Mouse (Mus musculus) frontal cortex, postnatal 25 days (tissue): Measurements from ENCODE around the gene Icos.

Source experiments
- DNase-seq, 2 experiments: peaks; one replicate each; pipeline ENCODE4 v3.0.0; 2022; ENCODE audit warnings: low spot score in 2 of 2

Gene Icos

GRCm38 (mm10) chr1:60962095-60962494 lies 15.6 kb upstream of the Icos start:
- no peak for DNase-seq

GRCm38 (mm10) chr1:60967521-60967920 lies 10.2 kb upstream of the Icos start:
- no peak for DNase-seq

GRCm38 (mm10) chr1:60970846-60971245 lies 6.9 kb upstream of the Icos start:
- DNase-seq = no peak

- no peak for DNase-seq
Observed at GRCm38 (mm10) chr1:60974221-60974620, 3.5 kb upstream of the Icos start.

GRCm38 (mm10) chr1:60975646-60976294 lies 2.0 kb upstream of the Icos start:
- no peak for DNase-seq

DNA sequence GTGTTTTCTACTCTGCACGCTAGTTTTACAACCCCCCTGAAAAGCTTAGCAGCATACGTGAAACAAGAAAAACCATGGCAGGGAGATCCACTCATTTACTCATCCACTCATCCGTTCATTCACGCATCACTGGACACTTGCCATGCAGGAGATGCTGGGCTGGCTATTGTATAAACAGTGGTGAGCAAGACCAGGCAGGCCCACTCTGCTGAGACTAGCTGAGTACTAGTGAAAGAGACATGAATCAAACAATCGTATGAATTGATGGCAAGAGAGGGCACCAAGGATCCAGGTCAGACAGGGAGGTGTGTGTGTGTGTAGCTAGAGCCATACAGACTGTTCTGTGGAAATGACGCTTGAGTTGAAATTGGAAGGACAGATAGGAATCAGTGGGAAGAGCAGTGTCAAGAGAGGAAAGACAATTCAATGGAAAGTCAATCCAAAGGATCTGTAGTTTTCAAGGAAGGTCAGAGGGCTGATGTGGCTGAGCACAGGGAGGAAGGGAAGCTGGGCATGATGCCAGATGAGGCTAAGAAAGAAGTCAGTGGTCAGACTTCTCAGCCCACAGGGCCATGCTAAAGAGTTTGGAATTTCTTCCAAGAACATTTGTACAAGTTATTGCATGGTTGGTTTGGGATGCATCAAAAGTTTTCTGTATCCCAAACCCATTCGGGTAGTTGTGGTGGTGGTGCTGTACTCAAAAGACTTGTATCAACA lies 1.6 kb downstream of the Icos start:
- no peak for DNase-seq

GRCm38 (mm10) chr1:60979843-60980235 lies 2.1 kb downstream of the Icos start:
- DNase-seq = no peak

DNA sequence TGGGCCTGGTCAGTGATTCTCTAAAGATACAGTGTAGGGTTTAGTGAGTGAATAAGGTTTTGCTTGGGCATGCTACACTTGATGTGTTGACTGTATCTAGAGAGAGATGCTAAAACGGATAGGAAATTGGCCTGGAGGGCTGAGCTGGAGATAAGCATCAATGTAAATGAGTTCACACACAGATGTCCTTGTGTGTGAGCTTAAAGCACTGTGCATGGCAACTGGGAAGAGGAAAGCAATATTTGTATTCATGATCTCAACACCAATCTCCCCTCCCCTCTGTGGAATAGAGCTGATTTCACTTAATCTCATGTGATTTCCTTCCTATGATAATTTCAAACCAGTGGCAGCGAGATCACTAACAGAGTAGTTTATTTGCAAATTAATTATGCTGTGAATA lies 7.3 kb downstream of the Icos start:
- no peak for DNase-seq

DNA sequence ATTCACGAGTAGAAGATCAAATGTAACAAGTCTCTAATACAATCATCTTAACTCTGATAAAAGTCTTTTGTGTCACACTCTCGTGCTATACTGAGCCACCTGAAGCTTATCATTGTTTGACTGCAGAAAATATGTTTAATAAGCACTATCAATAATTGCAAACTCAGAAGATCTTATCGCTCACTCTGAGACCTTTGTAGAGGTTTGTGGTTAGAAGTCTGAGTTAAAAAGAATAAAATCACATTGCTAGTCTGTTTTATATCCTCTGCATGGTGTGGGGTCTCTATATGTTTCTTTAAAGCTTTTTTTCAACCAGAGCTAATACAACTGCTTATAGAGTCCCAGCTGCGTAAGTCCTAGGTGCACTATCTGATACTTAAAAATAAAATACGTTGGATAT lies 8.4 kb downstream of the Icos start:
- DNase-seq = no peak

DNA sequence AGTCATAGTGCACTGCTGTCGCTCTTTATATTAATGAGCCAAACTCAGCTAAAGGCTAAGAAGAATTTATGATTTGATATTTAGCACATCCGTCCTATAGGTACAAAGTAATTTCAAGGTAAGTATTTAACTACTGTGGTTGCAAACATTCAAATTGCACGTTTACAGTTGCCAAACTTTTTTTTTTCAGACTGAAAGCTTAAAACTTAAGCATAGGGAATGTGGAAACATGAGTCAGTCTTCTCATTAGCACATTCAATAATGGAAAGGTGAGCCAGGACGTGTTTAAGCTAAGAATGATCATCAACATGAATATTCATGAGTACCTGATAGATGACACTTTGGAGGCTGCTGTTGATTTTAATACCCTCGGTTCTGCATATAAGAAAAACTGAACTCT lies 11.4 kb downstream of the Icos start:
- DNase-seq = no peak

DNA sequence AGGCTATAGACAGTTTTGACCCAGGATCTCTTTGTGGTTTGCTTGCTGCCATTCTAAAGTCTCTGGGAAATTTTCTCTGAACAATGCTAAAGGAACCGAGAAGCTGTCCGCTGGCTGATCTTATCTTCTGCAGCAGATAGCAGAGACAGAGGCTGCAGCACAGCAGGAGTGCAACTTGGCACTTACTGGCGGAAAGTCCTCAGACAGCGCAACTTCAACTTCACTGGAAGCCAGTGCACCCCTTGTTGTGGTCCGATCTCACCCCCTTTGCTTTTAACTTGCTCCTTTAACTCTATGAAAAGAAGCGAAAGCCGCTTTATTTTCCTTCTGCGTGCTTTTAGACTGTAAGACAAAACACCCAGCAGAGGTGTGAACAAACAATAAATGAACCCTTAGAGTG lies 12.6 kb downstream of the Icos start:
- DNase-seq = no peak

- no peak for DNase-seq
Observed at GRCm38 (mm10) chr1:60998008-60998557, 20.4 kb downstream of the Icos start.

- no peak for DNase-seq
Observed at GRCm38 (mm10) chr1:60998689-60999088, 21.0 kb downstream of the Icos start.

- no peak for DNase-seq
Observed at GRCm38 (mm10) chr1:61001786-61002354, 24.1 kb downstream of the Icos start.

DNA sequence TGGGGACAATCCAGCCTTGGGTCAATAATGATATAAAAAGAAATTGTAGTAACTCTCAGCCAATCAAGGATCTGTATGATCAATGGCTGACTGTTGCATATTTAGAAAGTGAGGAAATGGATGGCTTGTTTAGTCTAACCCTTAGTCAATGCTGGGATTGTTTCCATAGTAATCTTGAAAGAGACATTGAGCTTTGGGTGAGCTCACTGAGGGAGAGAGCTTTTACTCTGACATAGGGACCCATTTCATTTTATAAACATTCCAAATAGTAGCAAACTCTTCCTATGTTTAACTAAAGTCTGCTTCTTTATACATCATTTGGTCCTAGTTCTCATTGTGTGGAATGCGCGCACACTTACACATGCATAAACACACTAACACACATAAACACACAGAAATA lies 28.5 kb downstream of the Icos start:
- DNase-seq = no peak

DNA sequence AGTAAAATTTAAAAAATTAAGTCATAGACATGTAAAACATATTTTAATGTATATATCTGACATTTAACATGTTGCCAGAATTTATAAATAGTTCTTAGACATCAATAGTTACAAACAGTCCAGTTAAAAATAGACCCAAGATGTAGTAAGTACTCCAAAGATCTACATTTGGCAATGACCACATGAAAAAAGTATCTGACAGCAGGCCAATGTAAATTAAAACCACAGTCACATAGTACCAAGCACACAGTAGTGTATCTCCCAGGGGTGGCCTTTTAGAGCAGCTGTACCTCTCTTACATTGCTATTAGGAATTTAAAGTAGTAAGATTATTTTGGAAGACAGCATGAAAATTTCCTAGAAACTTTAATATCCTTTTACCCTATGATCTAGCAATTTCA lies 29.8 kb downstream of the Icos start:
- no peak for DNase-seq

- DNase-seq = no peak
Observed at GRCm38 (mm10) chr1:61016578-61017118, 38.9 kb downstream of the Icos start.

DNA sequence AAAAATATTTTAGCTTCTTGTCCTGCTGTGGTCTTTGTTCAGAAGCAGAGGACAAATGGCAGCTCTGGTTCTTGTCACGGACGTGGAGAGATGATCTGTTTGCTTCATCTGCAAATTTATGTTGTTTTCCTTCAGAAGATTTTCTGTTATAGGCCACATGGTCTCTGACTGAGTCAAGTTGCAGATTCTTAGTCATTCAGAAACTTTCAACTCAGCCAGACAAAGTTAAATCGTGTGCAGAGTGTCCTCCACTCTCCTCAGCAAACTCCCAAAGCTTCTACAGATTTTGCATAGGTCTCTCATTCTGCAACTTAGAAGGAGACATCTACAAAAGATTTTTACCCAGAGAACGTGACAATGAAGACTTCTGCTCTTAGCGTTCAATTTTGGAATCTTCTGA lies 49.0 kb downstream of the Icos start:
- no peak for DNase-seq

DNA sequence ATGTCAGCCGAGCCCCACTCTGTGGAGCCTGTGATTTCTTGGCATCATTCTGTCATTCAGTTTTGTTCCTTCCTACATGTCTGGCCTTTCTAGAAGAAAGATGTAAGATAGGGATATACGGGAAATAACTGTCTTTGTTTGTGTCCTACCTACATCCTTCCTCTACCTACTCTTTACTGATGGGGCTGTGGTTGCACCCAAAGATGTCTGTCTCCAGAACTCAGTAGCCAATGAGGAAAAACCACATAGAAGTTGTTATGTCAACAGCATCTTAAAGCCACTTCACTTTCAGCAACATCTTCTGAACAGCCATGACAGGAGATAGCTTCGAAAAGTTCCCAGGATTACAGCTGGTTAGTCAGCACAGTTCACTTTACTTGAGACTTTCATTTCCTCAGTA lies 49.8 kb downstream of the Icos start:
- DNase-seq = no peak

DNA sequence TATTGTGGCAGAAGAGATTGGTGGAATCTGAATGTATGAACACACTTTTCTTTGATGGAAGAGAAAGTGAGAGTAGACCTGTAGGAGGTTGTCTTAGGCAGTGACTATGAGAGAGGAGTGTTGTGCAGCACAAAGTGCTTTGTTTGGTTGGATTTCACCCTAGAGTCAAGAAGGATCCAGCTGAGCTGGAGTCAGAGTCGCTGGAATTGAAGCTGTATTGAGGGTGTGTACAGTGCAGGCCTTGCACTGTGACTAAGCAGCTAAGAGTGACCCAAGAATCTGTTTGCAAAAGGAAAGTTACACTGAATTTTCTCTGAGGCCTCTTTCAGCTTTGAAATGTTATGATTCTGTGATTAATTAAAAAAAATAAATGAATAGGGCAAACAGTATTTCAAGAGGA lies 52.2 kb downstream of the Icos start:
- no peak for DNase-seq

DNA sequence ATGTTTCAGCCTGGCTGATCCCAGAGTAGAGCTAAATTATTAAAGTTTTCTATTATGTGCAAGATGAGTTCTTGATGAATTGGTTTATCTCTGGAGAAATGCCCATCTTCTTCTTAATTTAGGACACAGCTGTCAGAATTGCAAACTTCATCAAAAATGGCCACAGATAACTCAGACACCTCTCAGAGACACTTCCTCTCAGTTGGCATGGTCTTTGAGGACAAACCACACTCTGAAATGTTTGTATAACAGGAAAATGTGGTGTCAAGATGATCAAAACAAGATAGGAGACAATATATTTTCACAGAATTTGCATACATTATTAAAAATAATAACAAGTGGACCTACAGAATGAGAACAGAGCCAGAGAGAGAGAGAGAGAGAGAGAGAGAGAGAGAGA lies 52.8 kb downstream of the Icos start:
- no peak for DNase-seq

- no peak for DNase-seq
Observed at GRCm38 (mm10) chr1:61035270-61035669, 57.5 kb downstream of the Icos start.

GRCm38 (mm10) chr1:61038223-61038622 lies 60.5 kb downstream of the Icos start:
- no peak for DNase-seq
